Comparison of ENCODE assay signal across 10 mouse cellular contexts in the genomic region with DNA sequence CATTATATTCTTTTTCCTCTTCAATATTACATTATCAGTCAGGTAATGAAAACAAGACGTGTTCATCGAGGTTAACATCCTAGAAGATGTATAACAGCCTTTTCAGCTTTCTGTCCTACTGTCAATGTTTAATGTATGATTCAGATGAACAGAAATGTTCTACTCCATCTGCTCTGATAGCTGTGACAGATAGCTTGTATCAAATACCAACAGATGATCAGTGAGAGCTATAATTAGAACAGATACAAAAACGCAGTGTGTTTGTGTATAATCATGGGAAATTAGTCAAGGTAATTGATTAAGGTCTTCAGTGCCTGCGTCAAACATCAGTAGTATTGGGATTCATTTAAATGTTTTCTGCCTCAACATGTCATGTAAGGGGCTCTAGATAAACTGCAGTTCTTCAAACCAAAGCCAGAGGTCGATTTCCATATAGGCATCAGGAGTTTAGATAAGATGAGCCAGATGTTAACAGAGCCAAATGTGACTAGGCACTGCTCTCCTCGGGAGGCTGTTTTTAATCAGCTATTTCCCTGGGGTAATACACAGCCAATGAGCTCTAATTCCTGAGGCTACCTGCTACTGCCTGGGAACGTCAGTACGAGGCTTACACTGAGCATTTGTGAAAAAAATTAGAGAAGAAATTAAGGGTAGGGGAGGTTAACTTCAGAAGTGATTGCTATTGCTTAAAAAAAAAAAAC.
A peak's percentile ranks its signal among the peaks of the same experiment; 100 is the strongest.
DNase-seq lines count a peak whose midpoint lies in the region; ATAC-seq and TF ChIP-seq lines count a peak whose summit lies in the region.
"Had no signal": no experiment of that assay in that cellular context is flagged by ENCODE, and none has a peak within 500 bp of the region (broad histone marks: within the 10 kb centered on the region; RNA-seq: fewer than 3 reads in every experiment).

No protein-coding gene starts in this region.

- 54% methylated on average over 8 of the region's 8 CpGs for whole genome bisulfite sequencing in forebrain, embryonic 12.5 days
- WGBS in forebrain, embryonic 10.5 days = 58% methylated on average over 8 of the region's 8 CpGs
- WGBS in neural tube, embryonic 15.5 days = 40% methylated on average over 8 of the region's 8 CpGs

- H3K27ac ChIP-seq in forebrain, embryonic 12.5 days = no peak overlapping the region
- no peak overlapping the region for H3K27ac ChIP-seq in forebrain, embryonic 10.5 days
- peak overlapping the region; percentile 70 for H3K27ac ChIP-seq in left cerebral cortex, adult 2 months
- no peak overlapping the region for H3K27ac ChIP-seq in neural tube, embryonic 15.5 days (replicated peaks)

- H3K4me1 ChIP-seq in forebrain, embryonic 12.5 days = peaks cover 2% of the 10 kb centered on the region; the same call in 1 of the 2 replicates
- H3K4me1 ChIP-seq in forebrain, embryonic 10.5 days = peaks cover 18% of the 10 kb centered on the region
- 0 out of 2 replicates have a peak, but pooled peaks cover 7% of the 10 kb centered on the region for H3K4me1 ChIP-seq in neural tube, embryonic 15.5 days

- no peak overlapping the region for H3K9ac ChIP-seq in forebrain, embryonic 12.5 days
- H3K9ac ChIP-seq in neural tube, embryonic 15.5 days (replicated peaks) = no peak overlapping the region

- no peaks in the 10 kb centered on the region for H3K36me3 ChIP-seq in forebrain, embryonic 12.5 days (replicated peaks)
- H3K36me3 ChIP-seq in forebrain, embryonic 10.5 days (replicated peaks) = no peaks in the 10 kb centered on the region
- H3K36me3 ChIP-seq in neural tube, embryonic 15.5 days = no peaks in the 10 kb centered on the region

- no peak overlapping the region for H3K4me3 ChIP-seq in forebrain, embryonic 12.5 days (replicated peaks)
- H3K4me3 ChIP-seq in forebrain, embryonic 10.5 days = no peak overlapping the region
- H3K4me3 ChIP-seq in left cerebral cortex, adult 2 months = no peak overlapping the region; the same call in 1 of the 2 replicates
- no peak overlapping the region for H3K4me3 ChIP-seq in neural tube, embryonic 15.5 days (replicated peaks)

- no peaks in the 10 kb centered on the region for H3K27me3 ChIP-seq in forebrain, embryonic 12.5 days
- H3K27me3 ChIP-seq in forebrain, embryonic 10.5 days (ENCODE audit: poor library complexity, severe bottlenecking) = no peaks in the 10 kb centered on the region
- no peaks in the 10 kb centered on the region for H3K27me3 ChIP-seq in neural tube, embryonic 15.5 days (replicated peaks)

- peak; percentile 11; the same call in 1 of the 2 replicates for TF ChIP-seq CTCF in left cerebral cortex, adult 2 months (IDR thresholded peaks at IDR 0.05)

- no peak overlapping the region for H3K4me2 ChIP-seq in forebrain, embryonic 12.5 days
- H3K4me2 ChIP-seq in neural tube, embryonic 15.5 days = no peak overlapping the region

- ATAC-seq in forebrain, embryonic 12.5 days (ENCODE audit: low FRiP score) = peak; percentile 52; the same call in 1 of the 2 replicates
- ATAC-seq in neural tube, embryonic 15.5 days (ENCODE audit: low FRiP score) = peak; percentile 39; the same call in 1 of the 2 replicates

- intact Hi-C loops in left cerebral cortex, adult 2 months (cut with DNase I) = no loop called here
- intact Hi-C loops in left cerebral cortex, postnatal 36 days (cut with DNase I) = no loop called here

- no peak for DNase-seq in forebrain, embryonic 10.5 days (ENCODE audit: extremely low spot score, low spot score)
- DNase-seq in left cerebral cortex, adult 2 months (ENCODE audit: extremely low spot score in 1 of 2, low spot score in 2 of 2) = no peak
- no peak for DNase-seq in left cerebral cortex, postnatal 36 days (ENCODE audit: low spot score in 2 of 2)
- peak; percentile 38 for DNase-seq in forelimb bud, embryonic 11.5 days (ENCODE audit: low read depth, low spot score)
- DNase-seq in right cerebral cortex, adult 2 months (ENCODE audit: low spot score in 2 of 2) = no peak
- DNase-seq in cerebellum, adult 18-20 months = no peak
- DNase-seq: gastrocnemius, postnatal 36 days; thymus, adult 2 months had no signal

- no peaks in the 10 kb centered on the region for H3K9me3 ChIP-seq in forebrain, embryonic 12.5 days
- no peaks in the 10 kb centered on the region for H3K9me3 ChIP-seq in forebrain, embryonic 10.5 days
- no peaks in the 10 kb centered on the region for H3K9me3 ChIP-seq in neural tube, embryonic 15.5 days (replicated peaks)
